Mouse (Mus musculus) thymus, adult 2 months (tissue): Measurements from ENCODE around the gene Kin.

ENCODE experiments used
- CTCF ChIP-seq: fragments of 200-500 bp; IDR thresholded peaks from 2 replicates; pipeline ENCODE4 v1.5.1; 2012; ENCODE audit warnings: mild to moderate bottlenecking, control low read depth, low read length, moderate library complexity, borderline replicate concordance; ENCODE audit not compliant: control insufficient read depth, poor library complexity, insufficient read depth; ENCODE audit errors: extremely low read depth
- POLR2A ChIP-seq: fragments of 200-500 bp; IDR thresholded peaks from 2 replicates; pipeline ENCODE4 v1.6.1; 2012; ENCODE audit warnings: mild to moderate bottlenecking, low read length, control low read depth, moderate library complexity; ENCODE audit not compliant: control insufficient read depth, poor library complexity, insufficient read depth; ENCODE audit errors: extremely low read depth

DNA sequence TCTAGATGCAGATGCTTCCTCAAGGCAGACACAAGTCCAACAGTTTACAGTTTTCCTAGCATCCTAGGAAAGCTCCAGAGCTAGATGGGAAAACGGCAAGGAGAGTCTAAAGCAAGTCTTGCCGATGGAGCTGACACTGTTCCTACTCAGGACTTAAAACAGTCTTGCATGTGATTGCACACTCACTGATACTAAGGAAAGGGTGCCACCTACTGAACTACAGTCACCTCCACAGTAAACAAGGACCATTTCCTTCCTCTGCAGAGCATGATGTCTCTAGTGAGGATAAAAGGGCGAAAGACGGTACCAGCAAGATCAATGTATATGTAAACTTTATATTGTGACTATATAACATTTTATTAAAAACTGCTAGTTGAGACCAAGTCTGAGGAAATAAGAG, 46.7 kb upstream of the Kin start:
- no peak for TF ChIP-seq CTCF
- no peak for TF ChIP-seq POLR2A
